Mouse (Mus musculus) urinary bladder, adult 2 months (tissue): ENCODE data around the gene Jade2. TPM values are rescaled to one million over a fixed set of nuclear protein-coding genes. Genes with fewer than 3 reads are reported as not detected.

ENCODE experiments used
- DNase-seq: peaks from one replicate; pipeline ENCODE4 v3.0.0; 2022; ENCODE audit warnings: low spot score
- polyA plus RNA-seq: library from polyadenylated mRNA; depleted of rRNA; stranded (reverse); fragments of >200 nt; gene quantifications from 2 replicates; pipeline ENCODE4 v1.2.3, GENCODE M21; 2012

The Jade2 gene
- polyA plus RNA-seq, 1 experiment: 10.6 TPM

- peak; percentile 83 for DNase-seq
Observed at GRCm38 (mm10) chr11:51857818-51858527, 520 bp upstream of the Jade2 start.

DNA sequence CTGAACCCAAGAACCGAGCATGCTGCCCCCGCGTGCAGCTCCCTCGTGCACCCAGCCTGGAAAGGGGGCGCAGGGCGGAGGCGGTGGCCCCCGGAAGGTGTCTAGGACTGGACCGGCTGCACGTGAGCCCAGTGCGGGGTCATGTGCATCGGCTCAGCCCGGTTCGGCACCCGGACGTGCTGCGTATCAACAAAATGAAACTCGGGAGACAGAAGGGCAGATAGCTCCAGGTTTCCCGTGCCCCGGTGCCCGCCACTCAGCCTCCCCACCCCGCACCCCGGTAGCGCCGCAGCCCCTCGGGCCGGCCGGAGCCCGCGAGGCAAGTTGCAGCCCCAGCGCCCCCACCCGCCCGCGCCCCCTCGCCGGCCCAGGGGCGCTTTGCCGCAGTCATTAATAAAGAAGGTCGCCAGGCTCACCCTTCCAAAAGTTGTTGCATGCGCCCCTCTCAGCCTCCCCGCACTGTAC is 805 bp downstream of the Jade2 start:
- DNase-seq: peak; percentile 51

DNA sequence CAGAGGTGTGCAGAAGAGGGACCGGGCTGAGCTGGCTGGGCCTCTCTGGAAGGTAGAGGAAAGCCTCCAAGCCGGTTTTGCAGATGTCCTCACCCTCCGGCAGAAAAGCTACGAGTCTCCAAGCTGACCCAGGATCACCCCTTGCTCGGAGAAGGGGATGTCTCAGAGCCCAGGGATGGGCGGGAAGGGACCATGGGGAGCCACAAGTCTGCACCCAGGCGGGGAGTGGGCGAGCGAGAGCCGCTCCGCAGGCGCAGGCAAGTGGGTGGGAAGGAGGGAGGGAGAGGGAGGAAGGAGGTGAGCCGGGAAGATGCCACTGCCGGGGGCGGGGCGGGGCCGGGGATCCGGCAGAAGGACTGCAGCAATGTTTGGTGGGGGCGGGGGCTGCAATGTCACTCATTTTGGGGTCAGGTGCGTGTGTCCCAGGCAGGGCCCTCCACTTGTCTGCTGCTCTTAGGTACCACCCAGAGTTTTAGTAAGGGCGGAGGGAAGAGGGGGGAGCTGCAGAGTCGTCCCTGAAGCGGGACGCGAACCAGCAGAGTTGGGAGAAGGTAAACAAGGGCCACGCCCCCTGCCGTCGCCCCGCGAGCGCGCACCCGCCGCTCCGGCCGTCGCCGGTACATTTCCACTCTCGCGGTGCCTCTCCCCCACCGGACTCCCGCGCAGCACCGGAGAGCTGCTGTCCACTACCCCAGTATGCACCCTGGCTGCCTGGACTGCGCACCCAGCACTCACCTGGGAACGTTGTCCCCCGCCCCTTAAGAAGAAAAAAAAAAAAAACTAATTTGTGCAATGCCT is 1.4 kb downstream of the Jade2 start:
- peak; percentile 70 for DNase-seq

DNA sequence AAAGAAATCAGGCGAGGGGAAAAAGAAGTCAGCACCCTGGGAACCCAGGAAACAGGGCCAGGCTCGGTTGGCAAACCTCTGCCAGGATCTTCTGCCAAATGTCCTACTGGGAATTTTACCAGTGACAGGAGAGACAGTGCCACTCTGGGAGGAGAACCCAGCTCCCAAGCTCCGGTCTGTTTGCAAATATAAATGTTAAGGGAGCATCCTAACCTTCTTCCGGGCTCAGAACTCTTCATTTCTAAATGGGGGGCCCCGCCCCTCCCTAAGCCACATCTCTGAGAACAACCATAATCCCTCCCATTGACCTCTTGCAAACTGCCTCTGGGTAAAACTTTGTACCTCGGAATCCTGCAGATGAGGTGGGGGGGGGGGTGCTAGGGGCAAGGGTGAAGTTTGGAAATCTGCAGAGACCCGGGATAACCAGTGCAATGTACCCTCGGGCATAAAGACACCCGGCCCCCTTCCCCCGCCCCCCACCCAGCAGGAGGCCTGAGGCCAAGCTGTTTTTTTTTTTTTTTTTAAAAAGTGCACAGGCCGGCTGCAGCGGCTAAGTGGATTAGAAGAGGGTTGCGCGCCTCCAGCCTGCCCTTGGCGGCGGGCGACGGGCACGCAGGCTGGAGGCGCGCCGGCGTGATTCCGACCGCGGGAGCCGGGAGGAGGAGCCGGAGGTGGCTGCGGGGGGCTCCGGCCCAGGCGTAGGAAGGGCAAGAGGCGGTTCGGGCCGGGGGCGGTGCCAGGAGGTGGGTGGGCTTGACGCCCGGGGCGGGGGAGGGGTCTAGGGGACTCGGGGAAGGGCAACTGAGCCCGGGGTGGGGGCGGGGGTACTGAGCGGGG is 2.3 kb downstream of the Jade2 start:
- no peak for DNase-seq

GRCm38 (mm10) chr11:51852595-51852994 is 4.9 kb downstream of the Jade2 start:
- no peak for DNase-seq

- DNase-seq: no peak
Observed at GRCm38 (mm10) chr11:51852091-51852521, 5.3 kb downstream of the Jade2 start.

DNA sequence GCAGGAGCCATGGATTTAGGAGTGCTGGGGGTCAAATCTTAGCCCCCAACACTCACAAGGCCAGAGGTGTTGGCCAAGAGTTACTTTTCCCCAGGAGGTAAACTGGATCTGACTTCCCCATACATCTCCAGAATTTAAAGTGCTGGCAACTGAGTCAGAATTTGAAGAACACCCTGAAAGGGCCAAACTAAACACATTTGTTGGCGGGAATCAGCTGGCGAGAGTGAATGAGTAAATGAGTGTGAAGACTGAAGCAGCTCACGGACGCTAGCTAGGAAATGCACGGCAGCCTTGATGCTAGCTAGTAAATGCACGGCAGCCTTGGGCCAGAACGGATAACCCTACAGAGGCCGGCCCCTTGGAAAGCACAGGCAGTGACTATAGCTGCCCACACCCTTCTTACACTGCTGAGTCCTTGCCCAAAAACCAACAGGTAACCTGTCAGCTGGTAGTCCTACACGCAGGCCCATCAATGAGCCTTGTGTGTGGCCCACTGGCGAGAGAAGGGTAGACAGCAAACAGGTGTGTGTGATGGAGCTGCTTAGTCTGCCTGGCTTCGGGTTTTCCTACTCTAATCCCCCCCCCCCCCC is 6.6 kb downstream of the Jade2 start:
- DNase-seq: no peak

DNA sequence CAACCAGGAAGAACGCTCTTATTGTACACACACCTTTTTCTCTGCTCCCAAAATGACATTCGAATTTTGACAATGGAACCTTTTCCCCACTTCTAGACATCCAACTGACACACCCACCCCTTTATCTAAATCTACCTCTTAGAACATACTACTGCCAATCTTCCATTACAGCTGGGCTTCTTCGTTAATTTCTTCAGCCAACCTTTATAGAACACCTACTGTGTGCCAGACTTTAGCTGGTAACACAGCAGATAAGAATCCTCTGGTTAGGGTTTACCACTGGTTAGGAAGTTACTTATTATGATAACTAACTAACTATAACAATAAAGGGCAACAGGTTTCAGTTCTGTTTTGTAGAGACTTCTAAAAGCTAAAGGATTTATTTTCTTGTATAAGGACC is 9.1 kb downstream of the Jade2 start:
- no peak for DNase-seq

DNA sequence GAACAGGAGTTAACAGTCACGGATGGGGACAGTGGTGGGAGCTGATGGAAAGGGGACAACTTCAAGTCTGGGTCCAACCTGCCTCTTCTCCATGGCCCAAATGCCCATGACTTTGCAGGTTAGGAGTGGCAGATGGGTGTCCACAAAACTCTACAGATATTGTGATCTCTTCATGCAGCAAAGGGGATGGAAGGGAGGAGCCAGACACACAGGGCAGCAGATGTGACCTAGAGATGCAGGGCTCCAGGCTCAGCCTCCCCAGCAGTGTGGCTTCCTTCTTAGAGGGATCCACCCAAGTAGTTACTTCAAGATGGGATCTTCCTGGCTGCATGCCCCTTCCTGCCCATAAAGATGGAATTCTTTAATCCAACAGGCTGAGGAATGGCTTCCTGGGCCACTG is 9.6 kb downstream of the Jade2 start:
- DNase-seq: no peak

DNA sequence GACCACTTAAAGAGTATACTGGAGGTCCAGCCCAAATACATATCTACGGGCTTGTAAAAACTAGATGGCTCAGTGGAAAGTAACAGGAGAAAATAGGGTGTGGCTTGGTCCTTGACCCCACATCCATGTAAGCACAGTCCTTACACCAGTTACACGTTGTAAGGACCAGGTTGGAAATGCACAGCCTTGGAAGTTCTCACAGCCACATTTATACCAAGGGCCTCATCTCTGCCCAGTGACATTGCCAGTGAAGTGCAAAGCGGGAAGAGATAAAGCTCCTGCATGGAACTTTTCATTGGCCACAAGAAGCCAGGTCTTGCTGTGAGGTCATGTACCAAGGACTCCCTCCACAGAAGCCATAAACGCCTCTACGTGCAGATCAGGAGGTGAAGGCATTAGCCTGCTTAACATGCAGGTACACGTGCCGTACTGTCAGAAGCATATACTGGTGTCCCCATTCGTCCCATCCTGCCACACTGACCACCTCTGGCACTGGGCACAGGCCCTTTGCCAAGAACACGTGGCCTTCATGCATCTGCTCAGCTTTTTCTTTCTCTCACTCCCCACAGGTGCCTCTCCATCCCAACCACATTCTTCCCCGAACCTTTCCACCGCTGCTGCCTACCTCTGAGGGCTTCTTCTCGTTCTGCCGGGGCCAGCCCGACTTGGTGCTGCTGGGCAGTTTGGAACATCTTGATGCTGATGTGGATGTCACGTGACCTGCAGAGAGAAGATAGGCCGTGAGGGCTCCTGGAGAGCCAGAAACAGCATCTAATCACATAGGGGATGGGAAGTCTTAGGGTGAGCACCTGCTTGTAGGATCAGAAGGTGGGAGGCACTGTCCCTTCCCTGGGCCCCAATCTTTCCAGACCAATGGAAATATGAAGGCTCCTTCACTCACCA is 11.2 kb downstream of the Jade2 start:
- no peak for DNase-seq

DNA sequence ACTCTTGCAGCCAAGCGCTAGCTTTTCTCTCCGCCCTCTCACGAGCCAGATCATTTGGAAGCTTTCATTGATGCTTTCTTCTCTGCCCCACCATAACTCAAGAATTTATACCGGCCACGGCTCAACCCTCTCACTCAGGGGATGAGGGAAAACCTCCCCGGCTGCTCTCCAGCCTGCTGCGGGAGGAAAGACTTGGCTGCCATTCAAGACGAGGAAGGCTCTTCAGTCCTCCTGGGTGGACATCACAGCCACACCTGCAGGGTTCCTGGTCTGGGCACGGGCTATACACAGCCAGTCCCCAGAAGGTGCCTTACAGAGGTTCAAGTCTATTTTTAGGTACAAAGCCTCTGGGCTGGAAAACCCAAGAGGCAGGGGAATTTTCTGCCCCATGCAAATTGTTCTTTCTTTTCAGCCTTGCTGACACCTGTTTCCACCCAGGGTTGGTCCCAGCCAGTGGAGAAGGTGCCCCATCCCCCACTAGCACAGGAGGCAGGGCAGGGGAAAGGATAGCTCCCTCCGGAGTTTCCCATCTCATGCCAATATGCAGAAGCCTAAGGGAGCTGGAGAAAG is 12.8 kb downstream of the Jade2 start:
- DNase-seq: no peak

- no peak for DNase-seq
Observed at GRCm38 (mm10) chr11:51843898-51844297, 13.6 kb downstream of the Jade2 start.

- DNase-seq: no peak
Observed at GRCm38 (mm10) chr11:51843168-51843567, 14.3 kb downstream of the Jade2 start.

DNA sequence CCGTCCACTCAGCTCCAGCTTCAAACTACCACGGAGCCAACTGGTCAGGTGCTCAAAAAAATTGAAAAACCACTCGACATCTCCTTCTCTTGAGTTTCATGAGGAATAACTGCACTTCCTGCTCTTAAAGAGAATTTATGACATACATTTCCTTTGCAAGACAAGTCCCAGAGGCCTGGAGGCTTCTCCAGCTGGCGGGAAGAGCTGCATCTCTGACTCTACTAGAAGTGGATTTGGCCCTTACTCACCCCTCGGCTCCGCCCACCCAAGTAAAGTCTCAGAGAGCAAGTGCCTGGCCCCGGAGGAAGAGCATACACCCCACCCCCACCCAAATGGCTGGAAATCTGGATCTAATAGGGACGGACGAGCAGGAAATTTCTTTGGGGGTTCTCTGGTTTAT is 16.3 kb downstream of the Jade2 start:
- no peak for DNase-seq

- no peak for DNase-seq
Observed at GRCm38 (mm10) chr11:51840657-51841056, 16.8 kb downstream of the Jade2 start.

GRCm38 (mm10) chr11:51839973-51840372 is 17.5 kb downstream of the Jade2 start:
- DNase-seq: no peak

GRCm38 (mm10) chr11:51839106-51839505 is 18.3 kb downstream of the Jade2 start:
- no peak for DNase-seq

DNA sequence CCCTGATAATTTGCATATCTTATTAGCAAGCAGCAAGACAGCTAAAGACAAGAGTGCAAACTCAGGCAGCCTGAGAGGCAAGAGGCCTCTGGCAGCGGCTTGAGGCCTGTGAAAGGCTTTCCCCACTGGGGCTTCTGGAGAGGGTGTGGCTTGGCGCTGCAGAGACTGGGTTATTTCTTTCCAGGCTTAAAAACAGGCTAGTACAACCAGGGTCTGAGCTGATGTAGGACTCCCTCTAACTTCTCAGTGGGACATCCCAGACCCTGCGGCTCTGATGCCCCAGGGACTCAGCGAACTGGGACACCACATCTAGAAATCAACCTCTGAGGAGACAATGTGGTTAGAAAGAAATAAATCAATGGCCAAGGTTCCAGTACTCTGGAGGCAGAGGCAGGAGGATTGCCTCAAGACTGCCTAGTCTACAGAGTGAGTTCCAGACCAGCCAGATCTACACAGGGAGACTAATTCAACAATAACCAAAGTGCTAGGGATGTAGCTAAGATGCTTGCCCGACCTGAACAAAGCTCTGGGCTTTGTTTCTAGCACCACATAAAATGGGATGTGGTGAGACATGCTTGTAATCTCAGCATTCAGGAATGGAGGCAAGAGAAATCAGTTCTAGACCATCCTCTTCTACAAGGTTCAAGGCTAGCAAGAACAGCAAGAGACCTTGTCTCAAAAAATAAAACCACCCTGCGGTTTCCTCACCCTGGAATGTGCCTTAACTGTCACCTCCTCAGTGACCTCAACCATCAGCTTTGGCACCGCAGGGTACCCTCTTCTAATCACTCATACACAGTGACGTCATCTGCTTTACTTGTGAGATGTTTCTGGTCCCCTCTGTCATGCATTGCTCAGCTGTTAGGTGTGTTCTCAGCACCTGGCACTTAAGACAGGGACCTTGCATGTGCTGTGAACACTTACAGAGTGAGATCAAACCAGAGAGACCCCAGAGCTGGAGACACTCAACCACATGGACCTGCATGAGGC is 20.0 kb downstream of the Jade2 start:
- DNase-seq: no peak

DNA sequence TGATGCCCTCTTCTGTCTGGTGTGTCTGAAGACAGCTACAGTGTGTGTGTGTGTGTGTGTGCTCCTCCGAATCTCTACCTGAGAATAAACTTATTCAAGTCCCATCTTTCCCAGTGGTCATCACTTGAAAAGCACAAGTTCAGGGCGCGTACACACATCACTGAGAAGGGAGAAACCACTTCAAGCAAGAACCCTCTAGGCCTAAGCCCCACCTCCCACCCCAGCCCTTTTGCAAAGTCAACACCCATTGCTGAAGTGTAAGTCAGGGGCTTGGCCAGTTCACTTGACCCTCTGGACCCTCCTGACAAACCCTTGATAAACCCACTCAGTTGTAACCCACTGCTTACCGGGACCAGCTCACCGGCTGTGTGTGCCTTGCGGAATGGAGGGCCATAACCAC is 20.9 kb downstream of the Jade2 start:
- DNase-seq: no peak
